Mouse (Mus musculus) kidney, embryonic 14.5 days (tissue): ENCODE results near the gene Rdh12. TPM values are rescaled to one million over a fixed set of nuclear protein-coding genes. Genes with fewer than 3 reads are reported as not detected.

Source experiments
- ATAC-seq: fragments of 200-750 bp; cut with Nextera tagmentation; 2 replicates; pipeline ENCODE4 v1.8.0; 2017; ENCODE audit warnings: moderate number of reproducible peaks, mild to moderate bottlenecking, moderate TSS enrichment, moderate library complexity; ENCODE audit not compliant: low FRiP score, low TSS enrichment
- H3K27ac ChIP-seq: fragments of 300-500 bp; sonication (generic); 2 replicates; pipeline ENCODE4 v1.5.1; 2014; ENCODE audit warnings: low read depth, mild to moderate bottlenecking, low read length, moderate library complexity, mixed read lengths
- H3K27me3 ChIP-seq: fragments of 300-500 bp; sonication (generic); 2 replicates; pipeline ENCODE4 v1.6.1; 2014; ENCODE audit warnings: mild to moderate bottlenecking, low read length; ENCODE audit not compliant: control insufficient read depth, insufficient read depth
- H3K36me3 ChIP-seq: fragments of 300-500 bp; sonication (generic); 2 replicates; pipeline ENCODE4 v1.6.1; 2014; ENCODE audit warnings: low read length, mixed read lengths; ENCODE audit not compliant: control insufficient read depth, insufficient read depth
- H3K4me1 ChIP-seq: fragments of 300-500 bp; sonication (generic); 2 replicates; pipeline ENCODE4 v1.6.1; 2014; ENCODE audit warnings: low read length, mixed read lengths; ENCODE audit not compliant: control insufficient read depth, insufficient read depth
- H3K4me2 ChIP-seq: fragments of 300-500 bp; sonication (generic); replicated peaks from 2 replicates; pipeline ENCODE4 v1.6.1; 2014; ENCODE audit warnings: low read depth, mild to moderate bottlenecking, low read length
- H3K4me3 ChIP-seq: fragments of 300-500 bp; sonication (generic); 2 replicates; pipeline ENCODE4 v1.5.1; 2014; ENCODE audit warnings: mild to moderate bottlenecking, low read length
- H3K9ac ChIP-seq: fragments of 300-500 bp; sonication (generic); 2 replicates; pipeline ENCODE4 v1.6.1; 2014; ENCODE audit warnings: low read depth, mild to moderate bottlenecking, low read length, moderate library complexity
- H3K9me3 ChIP-seq: fragments of 300-500 bp; sonication (generic); 2 replicates; pipeline ENCODE4 v1.6.1; 2016; ENCODE audit warnings: low read length; ENCODE audit not compliant: control insufficient read depth
- WGBS: fragments of 180-500 bp; shearing (Covaris S2); extraction: QIAGEN DNeasy Blood & Tissue Kit; methylation state at CpG from one replicate; pipeline ENCODE4 v1.1.7; 2014; 5-methylcytosine and 5-hydroxymethylcytosine counted together
- polyA plus RNA-seq: library from polyadenylated mRNA; unstranded; fragments of >200 nt; fragmentation: Nextera tagmentation; extraction: Ambion mirVana; gene quantifications from 2 replicates; pipeline ENCODE4 v1.2.1, GENCODE M21; 2014

Gene Rdh12
- polyA plus RNA-seq, result 2.2 and 3.3 TPM in 2 replicates

- 4% methylated on average over 13 of the region's 13 CpGs for WGBS
- H3K36me3 ChIP-seq, result no peaks in the 10 kb centered on the region
- peak within 1 kb of the TSS; percentile 69 for H3K4me2 ChIP-seq
- ATAC-seq, result no peak; the same call in 1 of the 2 replicates
- no peak within 1 kb of the TSS for H3K27ac ChIP-seq
- H3K9ac ChIP-seq, result peak within 1 kb of the TSS; percentile 40; the same call in 1 of the 2 replicates
- no peaks in the 10 kb centered on the region for H3K27me3 ChIP-seq
- H3K9me3 ChIP-seq, result no peaks in the 10 kb centered on the region
- peak within 1 kb of the TSS; percentile 47 for H3K4me3 ChIP-seq
- no peaks in the 10 kb centered on the region for H3K4me1 ChIP-seq
Observed at GRCm38 (mm10) chr12:79208703-79209464, at the start of gene Rdh12. TSS of gene Rdh12 (plus strand) at chr12:79208914.

- Histone ChIP-seq H3K36me3 (peaks cover 59% of the 10 kb centered on the region), H3K27me3 (no peaks in the 10 kb centered on the region), H3K4me1 (no peaks in the 10 kb centered on the region), H3K9ac (no peak overlapping the region), H3K4me3 (no peak overlapping the region), H3K9me3 (no peaks in the 10 kb centered on the region), H3K27ac (no peak overlapping the region), H3K4me2 (no peak overlapping the region)
- 91% methylated on average over 3 of the region's 3 CpGs for WGBS
- no peak for ATAC-seq
Observed at GRCm38 (mm10) chr12:79162876-79163275, 45.8 kb upstream of the Rdh12 start.

GRCm38 (mm10) chr12:79169173-79169572 lies 39.5 kb upstream of the Rdh12 start:
- H3K9ac ChIP-seq, result no peak overlapping the region
- no peak for ATAC-seq
- no peaks in the 10 kb centered on the region for H3K27me3 ChIP-seq
- peaks cover 14% of the 10 kb centered on the region; the same call in 1 of the 2 replicates for H3K36me3 ChIP-seq
- no peaks in the 10 kb centered on the region for H3K9me3 ChIP-seq
- no peak overlapping the region for H3K4me3 ChIP-seq
- no peak overlapping the region for H3K4me2 ChIP-seq
- no peaks in the 10 kb centered on the region; the same call in 1 of the 2 replicates for H3K4me1 ChIP-seq
- no peak overlapping the region for H3K27ac ChIP-seq

- H3K27me3 ChIP-seq, result no peaks in the 10 kb centered on the region
- H3K4me3 ChIP-seq, result no peak overlapping the region
- no peaks in the 10 kb centered on the region; the same call in 1 of the 2 replicates for H3K4me1 ChIP-seq
- H3K9ac ChIP-seq, result no peak overlapping the region
- ATAC-seq, result no peak
- peaks cover 9% of the 10 kb centered on the region for H3K36me3 ChIP-seq
- 77% methylated on average over 3 of the region's 3 CpGs for WGBS
- H3K27ac ChIP-seq, result no peak overlapping the region
- H3K9me3 ChIP-seq, result no peaks in the 10 kb centered on the region
- no peak overlapping the region for H3K4me2 ChIP-seq
Observed at GRCm38 (mm10) chr12:79170421-79170820, 38.3 kb upstream of the Rdh12 start.

GRCm38 (mm10) chr12:79171269-79171995 lies 37.3 kb upstream of the Rdh12 start:
- H3K36me3 ChIP-seq, result peaks cover 15% of the 10 kb centered on the region
- H3K9ac ChIP-seq, result no peak overlapping the region; the same call in 1 of the 2 replicates
- no peaks in the 10 kb centered on the region; the same call in 1 of the 2 replicates for H3K4me1 ChIP-seq
- H3K27me3 ChIP-seq, result no peaks in the 10 kb centered on the region
- H3K4me2 ChIP-seq, result peak overlapping the region; percentile 44
- no peaks in the 10 kb centered on the region for H3K9me3 ChIP-seq
- peak overlapping the region; percentile 81 for H3K4me3 ChIP-seq
- WGBS, result 31% methylated on average over 12 of the region's 12 CpGs
- no peak for ATAC-seq
- H3K27ac ChIP-seq, result no peak overlapping the region

GRCm38 (mm10) chr12:79172019-79172941 lies 36.4 kb upstream of the Rdh12 start, which contains the start of gene Vti1b:
TSS of gene Vti1b (minus strand) at chr12:79172667.
- peak within 1 kb of the TSS; percentile 81 for H3K4me3 ChIP-seq
- H3K9me3 ChIP-seq, result no peaks in the 10 kb centered on the region
- peak within 1 kb of the TSS; percentile 90 for H3K27ac ChIP-seq
- peaks cover 19% of the 10 kb centered on the region for H3K36me3 ChIP-seq
- no peaks in the 10 kb centered on the region for H3K27me3 ChIP-seq
- H3K9ac ChIP-seq, result peak within 1 kb of the TSS; percentile 76
- ATAC-seq, result peak; percentile 97
- under 1% methylated on average over 73 of the region's 73 CpGs for WGBS
- no peaks in the 10 kb centered on the region; the same call in 1 of the 2 replicates for H3K4me1 ChIP-seq
- peak within 1 kb of the TSS; percentile 44 for H3K4me2 ChIP-seq

- Histone ChIP-seq H3K9me3 (no peaks in the 10 kb centered on the region), H3K9ac (no peak overlapping the region), H3K4me2 (no peak overlapping the region), H3K4me1 (no peaks in the 10 kb centered on the region; the same call in 1 of the 2 replicates), H3K4me3 (no peak overlapping the region), H3K27me3 (no peaks in the 10 kb centered on the region), H3K36me3 (peaks cover 25% of the 10 kb centered on the region), H3K27ac (no peak overlapping the region)
- no peak for ATAC-seq
- 85% methylated on average over 5 of the region's 5 CpGs for WGBS
Observed at GRCm38 (mm10) chr12:79173721-79174120, 35.0 kb upstream of the Rdh12 start.

GRCm38 (mm10) chr12:79175998-79176397 lies 32.7 kb upstream of the Rdh12 start:
- no peaks in the 10 kb centered on the region for H3K27me3 ChIP-seq
- WGBS, result 92% methylated on average over 5 of the region's 5 CpGs
- H3K4me3 ChIP-seq, result no peak overlapping the region
- no peak overlapping the region for H3K4me2 ChIP-seq
- ATAC-seq, result no peak
- no peak overlapping the region for H3K9ac ChIP-seq
- no peaks in the 10 kb centered on the region for H3K9me3 ChIP-seq
- no peaks in the 10 kb centered on the region; the same call in 1 of the 2 replicates for H3K4me1 ChIP-seq
- H3K27ac ChIP-seq, result no peak overlapping the region
- H3K36me3 ChIP-seq, result peaks cover 30% of the 10 kb centered on the region
